9 mouse cellular contexts compared by ENCODE assay signal in the genomic region with DNA sequence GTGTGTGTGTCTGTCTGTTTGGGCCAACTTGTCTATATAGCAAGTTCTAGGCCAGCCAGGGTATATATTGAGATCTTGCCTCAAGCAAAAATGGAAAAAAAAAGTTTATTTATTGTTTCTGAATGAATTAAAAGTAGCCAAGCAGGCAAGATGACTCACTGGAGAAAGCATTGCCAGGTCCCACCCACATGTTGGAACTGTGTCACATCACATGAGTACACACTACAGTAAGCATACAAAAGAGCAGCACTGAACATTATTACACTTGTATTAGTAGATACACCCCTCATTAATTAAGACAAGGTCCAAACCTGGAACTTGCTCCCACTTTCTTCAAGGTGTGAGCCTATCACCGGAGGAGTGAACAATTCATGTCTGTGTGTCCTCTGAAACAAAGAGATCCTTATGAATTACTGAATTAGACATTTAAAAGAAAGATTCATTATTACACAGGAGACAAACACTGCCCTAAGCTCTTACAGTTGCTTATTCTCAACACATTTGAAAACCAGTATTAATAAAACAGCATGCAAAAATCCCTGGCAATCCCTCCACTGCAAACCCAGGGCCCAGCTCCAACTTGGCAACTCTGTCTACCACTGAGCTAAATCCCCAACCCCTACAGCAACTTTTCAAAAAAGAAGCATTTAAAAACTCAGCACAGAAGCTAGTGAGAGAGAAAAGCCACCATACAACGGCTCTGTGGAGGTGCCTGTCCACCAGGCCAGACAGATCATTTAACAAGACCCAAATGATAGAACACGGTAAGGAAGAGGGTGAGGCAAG. TPM values are rescaled to one million over a fixed set of nuclear protein-coding genes. Genes with fewer than 3 reads are reported as not detected.
DNase-seq lines count a peak whose midpoint lies in the region; ATAC-seq lines count a peak whose summit lies in the region.
"Had no signal": no experiment of that assay in that cellular context is flagged by ENCODE, and none has a peak within 500 bp of the region (broad histone marks: within the 10 kb centered on the region; RNA-seq: fewer than 3 reads in every experiment).

No protein-coding gene starts in this region.

- DNase-seq in embryonic facial prominence, embryonic 10.5 days (ENCODE audit: low spot score) = no peak
- DNase-seq in adrenal gland, postnatal 25 days = peak; percentile 55
- peak; percentile 35 to 79 for DNase-seq in heart, adult 9 months (ENCODE audit: low spot score in 2 of 2)
- DNase-seq in lung, postnatal 25 days (ENCODE audit: low spot score) = peak; percentile 58
- no peak for DNase-seq in natural killer cell, adult 2 months (ENCODE audit: low spot score in 2 of 2)
- DNase-seq in cerebellum, adult 9-10 months = no peak
- DNase-seq: liver, postnatal 0 days had no signal

- no peak overlapping the region for H3K4me2 ChIP-seq in embryonic facial prominence, embryonic 15.5 days (replicated peaks)
- no peak overlapping the region for H3K4me2 ChIP-seq in kidney, embryonic 14.5 days (replicated peaks; ENCODE audit: low read depth, low read length)

- peak overlapping the region; percentile 49; the same call in 1 of the 2 replicates for H3K27ac ChIP-seq in embryonic facial prominence, embryonic 15.5 days (replicated peaks)
- H3K27ac ChIP-seq in embryonic facial prominence, embryonic 10.5 days (replicated peaks) = no peak overlapping the region
- H3K27ac ChIP-seq in kidney, embryonic 14.5 days (ENCODE audit: low read depth, low read length) = no peak overlapping the region

- no peaks in the 10 kb centered on the region for H3K4me1 ChIP-seq in embryonic facial prominence, embryonic 15.5 days
- no peaks in the 10 kb centered on the region for H3K4me1 ChIP-seq in embryonic facial prominence, embryonic 10.5 days
- H3K4me1 ChIP-seq in kidney, embryonic 14.5 days (ENCODE audit: control insufficient read depth, insufficient read depth, low read length) = no peaks in the 10 kb centered on the region

- no peaks in the 10 kb centered on the region for H3K27me3 ChIP-seq in embryonic facial prominence, embryonic 15.5 days
- no peaks in the 10 kb centered on the region for H3K27me3 ChIP-seq in embryonic facial prominence, embryonic 10.5 days (replicated peaks; ENCODE audit: low read depth, poor library complexity, severe bottlenecking)
- H3K27me3 ChIP-seq in kidney, embryonic 14.5 days (ENCODE audit: control insufficient read depth, insufficient read depth, low read length) = no peaks in the 10 kb centered on the region

- no peak overlapping the region for H3K9ac ChIP-seq in embryonic facial prominence, embryonic 15.5 days
- H3K9ac ChIP-seq in kidney, embryonic 14.5 days (ENCODE audit: low read depth, low read length) = no peak overlapping the region
- H3K9ac ChIP-seq: liver, postnatal 0 days had no signal

- no peak overlapping the region for H3K4me3 ChIP-seq in embryonic facial prominence, embryonic 15.5 days (replicated peaks)
- no peak overlapping the region for H3K4me3 ChIP-seq in embryonic facial prominence, embryonic 10.5 days
- no peak overlapping the region for H3K4me3 ChIP-seq in kidney, embryonic 14.5 days (ENCODE audit: low read length)

- H3K36me3 ChIP-seq in embryonic facial prominence, embryonic 15.5 days = peaks cover 45% of the 10 kb centered on the region
- H3K36me3 ChIP-seq in embryonic facial prominence, embryonic 10.5 days (replicated peaks) = peaks cover 100% of the 10 kb centered on the region
- H3K36me3 ChIP-seq in kidney, embryonic 14.5 days (ENCODE audit: control insufficient read depth, insufficient read depth, low read length) = peaks cover 58% of the 10 kb centered on the region

- ATAC-seq in embryonic facial prominence, embryonic 15.5 days (ENCODE audit: insufficient number of reproducible peaks, low FRiP score, low TSS enrichment, low read depth) = no peak
- no peak for ATAC-seq in kidney, embryonic 14.5 days (ENCODE audit: low FRiP score, low TSS enrichment)
- ATAC-seq: liver, postnatal 0 days had no signal

- WGBS in embryonic facial prominence, embryonic 15.5 days = 84% methylated on average over 3 of the region's 3 CpGs
- 88% methylated on average over 3 of the region's 3 CpGs for WGBS in embryonic facial prominence, embryonic 10.5 days
- WGBS in kidney, embryonic 14.5 days = 93% methylated on average over 3 of the region's 3 CpGs

- no peaks in the 10 kb centered on the region for H3K9me3 ChIP-seq in embryonic facial prominence, embryonic 15.5 days (replicated peaks)
- no peaks in the 10 kb centered on the region for H3K9me3 ChIP-seq in embryonic facial prominence, embryonic 10.5 days
- H3K9me3 ChIP-seq in kidney, embryonic 14.5 days (ENCODE audit: control insufficient read depth, low read length) = no peaks in the 10 kb centered on the region

RNA-seq across cellular contexts. Expression of gene Gm49384, which starts 11.1 kb away (rescaled TPM):
- 17.5 and 20.8 TPM in 2 replicates for polyA plus RNA-seq in embryonic facial prominence, embryonic 15.5 days (2015; fragmentation: Nextera tagmentation; extraction: Ambion mirVana)
- polyA plus RNA-seq in embryonic facial prominence, embryonic 10.5 days (2016; fragmentation: Nextera tagmentation; extraction: Ambion mirVana) = 48.2 and 49.0 TPM in 2 replicates
- 5.4 and 6.9 TPM in 2 replicates for total RNA-seq in adrenal gland, postnatal 25 days (2021)
- polyA plus RNA-seq in kidney, embryonic 14.5 days (2014; fragmentation: Nextera tagmentation; extraction: Ambion mirVana) = 29.8 and 35.0 TPM in 2 replicates

RNA-seq across cellular contexts. Expression of gene Pole2, which starts 12.8 kb away (rescaled TPM):
- 20.1 and 22.3 TPM in 2 replicates for polyA plus RNA-seq in embryonic facial prominence, embryonic 15.5 days (2015; fragmentation: Nextera tagmentation; extraction: Ambion mirVana)
- polyA plus RNA-seq in embryonic facial prominence, embryonic 10.5 days (2016; fragmentation: Nextera tagmentation; extraction: Ambion mirVana) = 28.8 and 32.0 TPM in 2 replicates
- total RNA-seq in adrenal gland, postnatal 25 days (2021) = 5.7 and 5.8 TPM in 2 replicates
- polyA plus RNA-seq in kidney, embryonic 14.5 days (2014; fragmentation: Nextera tagmentation; extraction: Ambion mirVana) = 32.1 and 39.0 TPM in 2 replicates

RNA-seq across cellular contexts. Expression of gene Dnaaf2, which starts 17.0 kb away (rescaled TPM):
- polyA plus RNA-seq in embryonic facial prominence, embryonic 15.5 days (2015; fragmentation: Nextera tagmentation; extraction: Ambion mirVana) = 11.0 and 14.2 TPM in 2 replicates
- polyA plus RNA-seq in embryonic facial prominence, embryonic 10.5 days (2016; fragmentation: Nextera tagmentation; extraction: Ambion mirVana) = 15.4 and 17.0 TPM in 2 replicates
- 0.95 and 2.0 TPM in 2 replicates for total RNA-seq in adrenal gland, postnatal 25 days (2021)
- 8.6 and 10.5 TPM in 2 replicates for polyA plus RNA-seq in kidney, embryonic 14.5 days (2014; fragmentation: Nextera tagmentation; extraction: Ambion mirVana)

RNA-seq across cellular contexts. Expression of gene Gm49383, which starts 18.3 kb away (rescaled TPM):
- 24.5 and 26.0 TPM in 2 replicates for polyA plus RNA-seq in embryonic facial prominence, embryonic 15.5 days (2015; fragmentation: Nextera tagmentation; extraction: Ambion mirVana)
- 57.7 and 57.9 TPM in 2 replicates for polyA plus RNA-seq in embryonic facial prominence, embryonic 10.5 days (2016; fragmentation: Nextera tagmentation; extraction: Ambion mirVana)
- 6.6 and 6.8 TPM in 2 replicates for total RNA-seq in adrenal gland, postnatal 25 days (2021)
- polyA plus RNA-seq in kidney, embryonic 14.5 days (2014; fragmentation: Nextera tagmentation; extraction: Ambion mirVana) = 33.4 and 37.1 TPM in 2 replicates

RNA-seq across cellular contexts. Expression of gene Klhdc1, which starts 25.8 kb away (rescaled TPM):
- 10.2 and 11.1 TPM in 2 replicates for polyA plus RNA-seq in embryonic facial prominence, embryonic 15.5 days (2015; fragmentation: Nextera tagmentation; extraction: Ambion mirVana)
- 1.8 and 4.0 TPM in 2 replicates for polyA plus RNA-seq in embryonic facial prominence, embryonic 10.5 days (2016; fragmentation: Nextera tagmentation; extraction: Ambion mirVana)
- total RNA-seq in adrenal gland, postnatal 25 days (2021) = 6.8 and 10.6 TPM in 2 replicates
- 4.6 and 5.7 TPM in 2 replicates for polyA plus RNA-seq in kidney, embryonic 14.5 days (2014; fragmentation: Nextera tagmentation; extraction: Ambion mirVana)

Comparison
In these comparisons a context has a peak if more than half of its experiments do, and no peak if none do; other contexts are left out.
1. DNase-seq: peak in adrenal gland, postnatal 25 days (single experiment), heart, adult 9 months (2 of 2) and lung, postnatal 25 days (single experiment); none in embryonic facial prominence, embryonic 10.5 days (single experiment), natural killer cell, adult 2 months (0 of 2) and cerebellum, adult 9-10 months (single experiment).